Mouse (Mus musculus): ENCODE data around the gene Rpap1. TPM values are rescaled to one million over a fixed set of nuclear protein-coding genes. Genes with fewer than 3 reads are reported as not detected.
"Not testable (repeated sequence)": the region's sequence is repeated elsewhere in the genome, so short reads cannot be mapped to it uniquely, and the experiment has no call there.

Rpap1 gene
- polyA plus RNA-seq, 1 experiment from 2014 or later = 5.7 TPM

- 67% methylated on average over 12 of the region's 12 CpGs for WGBS (ENCODE audit: missing documents)
- no peak overlapping the region for H3K4me3 ChIP-seq (ENCODE audit: inconsistent target)
- H3K36me3 ChIP-seq (ENCODE audit: inconsistent target) = peaks cover 10% of the 10 kb centered on the region; the same call in 1 of the 2 replicates
- no peak overlapping the region for H3K27ac ChIP-seq
- H3K79me2 ChIP-seq (ENCODE audit: inconsistent target) = no peaks in the 10 kb centered on the region
Measured at GRCm38 (mm10) chr2:119737124-119737523, 50.2 kb downstream of the Rpap1 start.

GRCm38 (mm10) chr2:119730735-119731134, 56.6 kb downstream of the Rpap1 start:
- Histone ChIP-seq H3K4me3 (ENCODE audit: inconsistent target) (no peak overlapping the region), H3K36me3 (ENCODE audit: inconsistent target) (peaks cover 66% of the 10 kb centered on the region), H3K79me2 (ENCODE audit: inconsistent target) (no peaks in the 10 kb centered on the region), H3K27ac (no peak overlapping the region)
- WGBS (ENCODE audit: missing documents) = 93% methylated on average over 4 of the region's 4 CpGs

GRCm38 (mm10) chr2:119727762-119728416, 59.4 kb downstream of the Rpap1 start:
- no peak overlapping the region for H3K4me3 ChIP-seq (ENCODE audit: inconsistent target)
- WGBS (ENCODE audit: missing documents) = 100% methylated on average over 3 of the region's 3 CpGs
- no peaks in the 10 kb centered on the region for H3K79me2 ChIP-seq (ENCODE audit: inconsistent target)
- no peak overlapping the region for H3K27ac ChIP-seq
- peaks cover 80% of the 10 kb centered on the region for H3K36me3 ChIP-seq (ENCODE audit: inconsistent target)

GRCm38 (mm10) chr2:119721070-119721469, 66.3 kb downstream of the Rpap1 start:
- 95% methylated on average over 8 of the region's 8 CpGs for WGBS (ENCODE audit: missing documents)
- Histone ChIP-seq H3K36me3 (ENCODE audit: inconsistent target) (peaks cover 63% of the 10 kb centered on the region), H3K79me2 (ENCODE audit: inconsistent target) (no peaks in the 10 kb centered on the region), H3K27ac (no peak overlapping the region), H3K4me3 (ENCODE audit: inconsistent target) (no peak overlapping the region)

- H3K79me2 ChIP-seq (ENCODE audit: inconsistent target) = not testable (repeated sequence)
- 95% methylated on average over 2 of the region's 2 CpGs for WGBS (ENCODE audit: missing documents)
- peaks cover 43% of the 10 kb centered on the region for H3K36me3 ChIP-seq (ENCODE audit: inconsistent target)
Measured at GRCm38 (mm10) chr2:119715868-119716267, 71.5 kb downstream of the Rpap1 start.

More at GRCm38 (mm10) chr2:119715868-119716267, 71.5 kb downstream of the Rpap1 start:
- H3K4me3 ChIP-seq (ENCODE audit: inconsistent target); H3K27ac ChIP-seq: not testable (repeated sequence)

Other genes starting within 250 kb of the Rpap1 start
- gene Exd1, start 239.9 kb downstream of the Rpap1 start, polyA plus RNA-seq (2018) = 0.07 to 0.10 TPM (median 0.09 TPM) in 3 replicates
- gene Chp1, start 239.8 kb downstream of the Rpap1 start, polyA plus RNA-seq (2018) = 58.0 to 67.1 TPM (median 58.9 TPM) in 3 replicates
- 0.55 to 8.9 TPM (median 3.7 TPM) in 3 replicates for gene Nusap1, start 169.2 kb downstream of the Rpap1 start, polyA plus RNA-seq (2018)
- gene Oip5, start 169.1 kb downstream of the Rpap1 start, polyA plus RNA-seq (2018) = 0.87 to 6.7 TPM (median 3.3 TPM) in 3 replicates
- 15.3 to 19.7 TPM (median 16.5 TPM) in 3 replicates for gene Ndufaf1, start 124.7 kb downstream of the Rpap1 start, polyA plus RNA-seq (2018)
- gene Rtf1, start 112.5 kb downstream of the Rpap1 start, polyA plus RNA-seq (2018) = 23.0 to 38.2 TPM (median 23.7 TPM) in 3 replicates
- 0.27 TPM in 1 of 3 replicates, not detected in the others for gene Itpka, start 45.2 kb downstream of the Rpap1 start, polyA plus RNA-seq (2018)
- not detected in 3 replicates for gene Ltk, start 27.1 kb downstream of the Rpap1 start, polyA plus RNA-seq (2018)
- gene Tyro3, start 10.2 kb upstream of the Rpap1 start, polyA plus RNA-seq (2018) = 0.25 to 0.93 TPM (median 0.48 TPM) in 3 replicates
- 10.1 to 15.2 TPM (median 14.8 TPM) in 3 replicates for gene Mga, start 109.7 kb upstream of the Rpap1 start, polyA plus RNA-seq (2018)
- gene Mapkbp1, start 185.2 kb upstream of the Rpap1 start, polyA plus RNA-seq (2018) = 3.1 to 4.3 TPM (median 3.8 TPM) in 3 replicates
- gene Jmjd7, start 239.9 kb upstream of the Rpap1 start, polyA plus RNA-seq (2018) = 1.6 to 3.2 TPM (median 2.6 TPM) in 3 replicates
- 0.15 to 0.18 TPM in 2 of 3 replicates, not detected in the other for gene Gm28042, start 240.0 kb upstream of the Rpap1 start, polyA plus RNA-seq (2018)
- 0.15 to 0.17 TPM in 2 of 3 replicates, not detected in the other for gene Pla2g4b, start 245.9 kb upstream of the Rpap1 start, polyA plus RNA-seq (2018)